Mouse (Mus musculus) brain, embryonic 14.5 days (tissue): ENCODE results near the gene Scn4a.

Source experiments
- CTCF ChIP-seq: fragments of 200-500 bp; IDR thresholded peaks from 2 replicates; pipeline ENCODE4 v1.5.1; 2012; ENCODE audit warnings: inconsistent platforms, mild to moderate bottlenecking, moderate library complexity, borderline replicate concordance; ENCODE audit not compliant: insufficient read depth, insufficient read length; ENCODE audit errors: extremely low read depth
- POLR2A ChIP-seq: fragments of 200-500 bp; IDR thresholded peaks from 2 replicates; pipeline ENCODE4 v1.6.1; 2012; ENCODE audit warnings: mild to moderate bottlenecking, inconsistent platforms, borderline replicate concordance; ENCODE audit not compliant: poor library complexity, insufficient read depth, insufficient read length, severe bottlenecking; ENCODE audit errors: extremely low read depth

- no peak for TF ChIP-seq POLR2A
- TF ChIP-seq CTCF: no peak
These were observed 14.2 kb downstream of the Scn4a start for GRCm38 (mm10) chr11:106338870-106339269.
